Mouse (Mus musculus) embryonic facial prominence, embryonic 10.5 days (tissue): ENCODE results near the gene Gkap1. TPM values are rescaled to one million over a fixed set of nuclear protein-coding genes. Genes with fewer than 3 reads are reported as not detected.
A peak's percentile ranks its signal among the peaks of the same experiment; 100 is the strongest.

Source experiments
- DNase-seq: peaks from one replicate; pipeline ENCODE4 v3.0.0-alpha.2; 2017; ENCODE audit warnings: low spot score
- H3K27ac ChIP-seq: fragments of 300-500 bp; sonication (generic); replicated peaks from 2 replicates; pipeline ENCODE4 v1.5.1; 2016; ENCODE audit warnings: mild to moderate bottlenecking
- H3K27me3 ChIP-seq: fragments of 300-500 bp; sonication (generic); replicated peaks from 2 replicates; pipeline ENCODE4 v1.6.1; 2016; ENCODE audit warnings: low read depth, mild to moderate bottlenecking; ENCODE audit not compliant: poor library complexity, severe bottlenecking
- H3K36me3 ChIP-seq: fragments of 300-500 bp; sonication (generic); replicated peaks from 2 replicates; pipeline ENCODE4 v1.6.1; 2016; ENCODE audit warnings: mild to moderate bottlenecking, moderate library complexity
- H3K4me1 ChIP-seq: fragments of 300-500 bp; sonication (generic); 2 replicates; pipeline ENCODE4 v1.6.1; 2016
- H3K4me3 ChIP-seq: fragments of 300-500 bp; sonication (generic); 2 replicates; pipeline ENCODE4 v1.5.1; 2016; ENCODE audit warnings: mild to moderate bottlenecking, moderate library complexity
- H3K9me3 ChIP-seq: fragments of 300-500 bp; sonication (generic); 2 replicates; pipeline ENCODE4 v1.6.1; 2016; ENCODE audit warnings: mild to moderate bottlenecking
- WGBS: fragments of 180-500 bp; shearing (Covaris S2); methylation state at CpG from one replicate; pipeline ENCODE4 v1.1.7; 2016; 5-methylcytosine and 5-hydroxymethylcytosine counted together
- microRNA-seq: library from miRNA; unstranded; fragments of <30 nt; microRNA quantifications from one replicate; pipeline ENCODE4, GENCODE M21; 2017
- polyA plus RNA-seq: library from polyadenylated mRNA; unstranded; fragments of >200 nt; fragmentation: Nextera tagmentation; extraction: Ambion mirVana; gene quantifications from 2 replicates; pipeline ENCODE4 v1.2.1, GENCODE M21; 2016

Gene Gkap1
- polyA plus RNA-seq, 1 experiment from 2014 or later = 17.5 TPM

DNA sequence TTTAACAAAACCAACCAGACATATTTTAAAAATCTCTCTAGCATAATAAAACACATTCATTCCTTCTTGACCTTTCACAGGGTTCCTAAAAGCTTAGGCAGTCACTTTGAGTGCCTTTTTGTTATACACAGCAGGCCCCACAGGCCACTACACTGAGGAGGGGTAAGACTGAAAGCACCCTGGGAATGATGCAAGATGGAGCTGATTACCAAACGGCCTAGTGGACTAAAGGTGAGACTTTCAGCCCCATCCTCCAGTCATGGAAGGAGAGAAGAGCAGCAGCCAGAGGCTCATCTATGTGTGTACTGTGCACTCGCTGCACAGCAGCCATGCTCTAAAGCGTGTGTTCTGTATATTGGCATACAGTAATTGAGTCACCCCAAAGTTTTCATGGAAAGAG is 80.6 kb downstream of the Gkap1 start:
- Histone ChIP-seq H3K36me3 (peaks cover 78% of the 10 kb centered on the region), H3K27me3 (no peaks in the 10 kb centered on the region), H3K27ac (no peak overlapping the region), H3K9me3 (no peaks in the 10 kb centered on the region), H3K4me1 (no peaks in the 10 kb centered on the region; the same call in 1 of the 2 replicates), H3K4me3 (no peak overlapping the region)
- DNase-seq = no peak
- 81% methylated on average over 3 of the region's 3 CpGs for WGBS

DNA sequence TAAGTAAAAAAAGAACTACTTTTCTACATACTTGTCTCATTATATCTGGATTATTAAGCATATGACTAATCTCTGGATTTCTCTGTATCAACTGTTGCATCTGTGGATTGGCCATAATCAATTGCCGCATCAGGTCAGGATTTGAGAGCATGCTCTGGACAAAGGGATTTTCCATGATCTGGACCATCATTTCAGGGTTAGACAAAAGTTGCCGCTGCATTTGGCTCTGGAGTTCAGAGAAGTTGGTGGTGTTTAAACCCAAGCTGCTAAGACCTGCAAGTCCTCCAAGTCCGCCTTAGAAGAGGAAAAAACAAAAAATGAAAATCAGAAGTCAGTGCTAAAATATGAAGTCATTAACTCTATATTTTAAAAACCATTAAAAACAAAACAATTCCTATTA is 82.3 kb downstream of the Gkap1 start:
- H3K4me3 ChIP-seq = no peak overlapping the region
- WGBS = 97% methylated on average over 3 of the region's 3 CpGs

GRCm38 (mm10) chr13:58192146-58192545 is 83.4 kb downstream of the Gkap1 start:
- WGBS = 94% methylated on average over 6 of the region's 6 CpGs
- Histone ChIP-seq H3K36me3 (peaks cover 93% of the 10 kb centered on the region), H3K9me3 (no peaks in the 10 kb centered on the region), H3K27me3 (no peaks in the 10 kb centered on the region), H3K4me1 (no peaks in the 10 kb centered on the region), H3K4me3 (no peak overlapping the region), H3K27ac (no peak overlapping the region)
- no peak for DNase-seq

More for the DNA sequence above, 82.3 kb downstream of the Gkap1 start:
- Histone ChIP-seq H3K9me3 (no peaks in the 10 kb centered on the region), H3K36me3 (peaks cover 93% of the 10 kb centered on the region), H3K4me1 (no peaks in the 10 kb centered on the region; the same call in 1 of the 2 replicates), H3K27ac (no peak overlapping the region), H3K27me3 (no peaks in the 10 kb centered on the region)
- DNase-seq = no peak

GRCm38 (mm10) chr13:58191516-58191915 is 84.0 kb downstream of the Gkap1 start:
- no peaks in the 10 kb centered on the region for H3K27me3 ChIP-seq
- WGBS = 98% methylated on average over 14 of the region's 14 CpGs
- no peak for DNase-seq

GRCm38 (mm10) chr13:58189473-58189872 is 86.0 kb downstream of the Gkap1 start:
- no peak overlapping the region for H3K27ac ChIP-seq
- no peaks in the 10 kb centered on the region for H3K27me3 ChIP-seq
- WGBS = 87% methylated on average over 5 of the region's 5 CpGs
- peaks cover 92% of the 10 kb centered on the region for H3K36me3 ChIP-seq
- no peaks in the 10 kb centered on the region for H3K4me1 ChIP-seq
- H3K4me3 ChIP-seq = no peak overlapping the region
- DNase-seq = no peak
- no peaks in the 10 kb centered on the region for H3K9me3 ChIP-seq

More at GRCm38 (mm10) chr13:58191516-58191915, 84.0 kb downstream of the Gkap1 start:
- Histone ChIP-seq H3K4me1 (no peaks in the 10 kb centered on the region), H3K27ac (no peak overlapping the region), H3K4me3 (no peak overlapping the region), H3K36me3 (peaks cover 93% of the 10 kb centered on the region), H3K9me3 (no peaks in the 10 kb centered on the region)

- peaks cover 94% of the 10 kb centered on the region for H3K36me3 ChIP-seq
- no peaks in the 10 kb centered on the region for H3K27me3 ChIP-seq
- H3K4me1 ChIP-seq = no peaks in the 10 kb centered on the region
- no peaks in the 10 kb centered on the region for H3K9me3 ChIP-seq
- WGBS = 66% methylated on average over 4 of the region's 4 CpGs
- H3K4me3 ChIP-seq = no peak overlapping the region
- peak; percentile 88 for DNase-seq
- H3K27ac ChIP-seq = no peak overlapping the region
Measured at GRCm38 (mm10) chr13:58188412-58188811, 87.1 kb downstream of the Gkap1 start.

DNA sequence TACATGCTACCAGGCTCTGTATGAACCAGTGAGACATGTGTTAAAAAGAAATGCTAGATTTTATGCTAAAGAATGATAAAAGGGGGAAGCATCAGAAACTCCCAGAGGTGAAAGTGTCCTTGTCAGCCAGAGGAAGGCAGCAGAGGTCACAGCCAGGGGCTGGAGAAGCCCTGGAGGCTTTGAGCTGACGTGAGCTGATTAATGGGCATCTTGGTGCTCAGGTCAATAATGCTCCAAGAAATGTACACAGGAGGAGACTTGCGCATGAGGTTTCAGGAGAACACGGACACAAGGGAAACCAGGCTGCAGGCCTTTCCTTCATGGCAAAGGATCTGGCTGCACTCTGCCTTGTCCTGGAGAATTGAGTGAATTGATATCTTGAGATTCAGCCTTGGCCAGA is 87.7 kb downstream of the Gkap1 start:
- 92% methylated on average over 3 of the region's 3 CpGs for WGBS
- no peaks in the 10 kb centered on the region for H3K27me3 ChIP-seq
- no peaks in the 10 kb centered on the region for H3K9me3 ChIP-seq
- no peaks in the 10 kb centered on the region for H3K4me1 ChIP-seq
- H3K27ac ChIP-seq = no peak overlapping the region
- no peak for DNase-seq
- H3K4me3 ChIP-seq = no peak overlapping the region
- peaks cover 94% of the 10 kb centered on the region for H3K36me3 ChIP-seq

DNA sequence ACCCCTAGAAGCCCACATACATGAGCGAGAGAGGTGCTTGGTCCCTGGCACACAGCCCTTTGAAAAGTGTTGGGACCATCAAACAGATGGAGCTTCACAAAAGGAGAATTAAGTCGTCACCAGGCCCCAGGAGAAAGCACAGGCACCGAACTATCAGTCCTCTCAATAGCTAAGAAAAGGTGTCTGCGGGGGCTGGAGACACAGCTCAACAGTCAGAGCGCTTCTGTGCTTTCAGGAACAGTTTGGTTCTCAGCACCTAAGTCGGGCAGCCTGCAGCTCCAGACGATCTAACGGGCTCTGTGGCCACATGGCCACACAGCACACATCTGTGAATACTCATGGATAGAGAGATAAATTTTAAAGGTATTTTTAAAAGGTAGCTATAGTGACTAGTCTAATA is 89.2 kb downstream of the Gkap1 start:
- Histone ChIP-seq H3K4me1 (no peaks in the 10 kb centered on the region), H3K4me3 (no peak overlapping the region), H3K27ac (no peak overlapping the region), H3K27me3 (no peaks in the 10 kb centered on the region), H3K9me3 (no peaks in the 10 kb centered on the region), H3K36me3 (peaks cover 94% of the 10 kb centered on the region)
- DNase-seq = no peak
- 94% methylated on average over 8 of the region's 8 CpGs for WGBS

GRCm38 (mm10) chr13:58184111-58184510 is 91.4 kb downstream of the Gkap1 start:
- H3K27ac ChIP-seq = no peak overlapping the region
- no peaks in the 10 kb centered on the region for H3K27me3 ChIP-seq
- 93% methylated on average over 3 of the region's 3 CpGs for WGBS
- H3K4me1 ChIP-seq = no peaks in the 10 kb centered on the region
- H3K4me3 ChIP-seq = no peak overlapping the region
- no peak for DNase-seq
- H3K36me3 ChIP-seq = peaks cover 96% of the 10 kb centered on the region
- no peaks in the 10 kb centered on the region for H3K9me3 ChIP-seq

Small RNAs within 50 kb of the gene (microRNA-seq; reads per million reads assigned to microRNA genes)
- gene Mir6369 = not detected

Other genes with a start within 250 kb of the Gkap1 start
- gene Klhl3, start 162.1 kb downstream of the Gkap1 start, polyA plus RNA-seq = 1.7 and 1.8 TPM in 2 replicates
- gene Hnrnpa0, start 147.1 kb downstream of the Gkap1 start, polyA plus RNA-seq = 44.5 and 52.5 TPM in 2 replicates
- 43.2 and 43.3 TPM in 2 replicates for gene Idnk, start 118.0 kb downstream of the Gkap1 start, polyA plus RNA-seq
- 135 and 144 TPM in 2 replicates for gene Ubqln1, start 60.0 kb downstream of the Gkap1 start, polyA plus RNA-seq
- gene Kif27, start 83.4 kb upstream of the Gkap1 start, polyA plus RNA-seq = 0.73 and 0.86 TPM in 2 replicates
- 23.8 and 24.4 TPM in 2 replicates for gene 2210016F16Rik, start 109.5 kb upstream of the Gkap1 start, polyA plus RNA-seq
- gene Rmi1, start 126.5 kb upstream of the Gkap1 start, polyA plus RNA-seq = 27.8 and 28.1 TPM in 2 replicates
- 2,126 and 2,130 TPM in 2 replicates for gene Hnrnpk, start 127.6 kb upstream of the Gkap1 start, polyA plus RNA-seq